Mouse (Mus musculus): ENCODE measurements around the gene Whrn. TPM values are rescaled to one million over a fixed set of nuclear protein-coding genes. Genes with fewer than 3 reads are reported as not detected.

The Whrn gene
- polyA plus RNA-seq, 1 experiment from 2014 or later: 10.8 TPM

DNA sequence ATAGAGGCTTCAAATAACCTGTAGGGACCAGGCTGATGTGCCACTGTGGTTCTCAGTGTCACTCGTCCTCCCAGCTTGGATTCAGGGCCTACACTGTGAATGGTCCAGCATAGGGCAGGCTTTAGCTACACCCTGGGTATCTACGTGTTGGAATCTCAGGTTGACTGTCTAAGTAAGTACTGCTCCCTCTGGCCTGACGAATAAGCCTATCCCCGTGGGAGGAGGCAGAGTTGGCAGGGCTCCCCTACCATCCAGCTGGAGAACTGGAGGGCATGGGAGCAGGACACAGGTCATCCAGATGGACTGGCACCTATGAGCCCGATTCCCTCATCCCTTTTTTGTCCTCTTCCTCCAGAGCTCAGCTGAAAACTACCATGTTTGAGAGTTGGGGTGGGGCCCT, 57.8 kb downstream of the Whrn start:
- Histone ChIP-seq H3K4me1 (peaks cover 16% of the 10 kb centered on the region), H3K4me2 (replicated peaks) (no peak overlapping the region), H3K4me3 (no peak overlapping the region), H3K27ac (peak overlapping the region; percentile 5; the same call in 1 of the 2 replicates), H3K27me3 (no peaks in the 10 kb centered on the region), H3K36me3 (no peaks in the 10 kb centered on the region; the same call in 1 of the 2 replicates), H3K9me3 (replicated peaks) (no peaks in the 10 kb centered on the region), H3K9ac (no peak overlapping the region)
- peak; percentile 51; the same call in 1 of the 2 replicates for ATAC-seq (ENCODE audit: low FRiP score)
- WGBS: 84% methylated on average over 5 of the region's 5 CpGs

DNA sequence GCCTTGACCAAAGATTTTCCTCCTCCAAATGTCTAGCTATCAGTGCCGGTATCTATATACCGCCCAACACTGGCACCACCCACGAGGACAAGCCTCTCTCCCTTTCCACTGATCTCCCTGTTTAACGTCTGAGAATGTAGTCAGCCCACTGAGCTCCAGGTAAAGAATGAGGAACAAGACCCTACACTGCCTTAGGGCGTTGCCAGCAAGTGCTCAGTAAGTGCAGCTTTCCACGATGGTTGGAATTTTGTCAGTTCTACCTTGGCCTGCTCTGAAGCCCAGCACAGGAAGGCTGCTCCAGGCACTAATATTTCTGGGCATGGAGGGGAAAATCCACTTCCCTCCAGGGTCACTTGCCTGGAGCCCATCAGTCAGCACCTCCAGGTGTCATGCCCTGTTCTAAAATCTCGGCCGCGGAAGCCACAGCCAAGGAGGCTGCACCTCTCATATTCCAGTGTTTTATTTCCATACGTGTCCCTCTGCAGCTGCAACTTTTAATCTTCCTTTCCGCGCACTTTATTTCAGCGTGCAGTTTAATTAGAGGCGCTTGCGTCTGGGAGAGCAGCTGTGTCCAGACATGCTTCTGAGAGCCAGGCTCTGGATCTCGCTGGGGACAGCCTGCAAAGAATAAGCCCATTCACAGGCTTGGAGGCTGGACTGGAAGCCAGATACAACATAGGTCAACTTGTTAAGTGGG, 58.5 kb downstream of the Whrn start:
- Histone ChIP-seq H3K4me3 (no peak overlapping the region), H3K27me3 (no peaks in the 10 kb centered on the region), H3K36me3 (no peaks in the 10 kb centered on the region; the same call in 1 of the 2 replicates), H3K4me1 (peaks cover 16% of the 10 kb centered on the region), H3K9ac (no peak overlapping the region), H3K9me3 (replicated peaks) (no peaks in the 10 kb centered on the region), H3K4me2 (replicated peaks) (no peak overlapping the region), H3K27ac (no peak overlapping the region)
- ATAC-seq (ENCODE audit: low FRiP score): peak; percentile 46
- 68% methylated on average over 16 of the region's 16 CpGs for WGBS

DNA sequence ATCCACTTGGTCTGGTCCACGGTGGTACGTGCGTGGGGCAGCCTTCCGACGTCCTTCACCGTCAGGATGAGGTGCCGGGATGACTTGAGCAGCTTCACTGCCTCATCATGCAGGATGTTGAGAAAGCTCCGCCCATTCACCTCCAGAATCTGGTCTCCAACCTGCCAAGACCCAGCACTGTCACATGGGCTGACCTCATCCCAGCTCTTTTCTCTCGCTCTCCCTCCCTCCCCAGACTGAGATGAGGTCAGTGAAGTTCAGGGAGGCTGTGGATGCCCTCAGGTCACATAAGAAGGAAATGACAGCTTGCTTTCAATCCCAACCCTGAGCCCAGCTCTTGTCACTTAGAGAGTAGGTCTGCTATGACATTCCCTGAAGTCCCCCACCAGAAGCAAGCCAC, 60.4 kb downstream of the Whrn start:
- H3K27ac ChIP-seq: no peak overlapping the region
- peaks cover 16% of the 10 kb centered on the region for H3K4me1 ChIP-seq
- no peaks in the 10 kb centered on the region; the same call in 1 of the 2 replicates for H3K36me3 ChIP-seq
- H3K9me3 ChIP-seq (replicated peaks): no peaks in the 10 kb centered on the region
- 77% methylated on average over 9 of the region's 9 CpGs for WGBS
- ATAC-seq (ENCODE audit: low FRiP score): no peak
- no peak overlapping the region for H3K4me3 ChIP-seq
- no peak overlapping the region for H3K9ac ChIP-seq
- H3K27me3 ChIP-seq: no peaks in the 10 kb centered on the region
- no peak overlapping the region for H3K4me2 ChIP-seq (replicated peaks)

DNA sequence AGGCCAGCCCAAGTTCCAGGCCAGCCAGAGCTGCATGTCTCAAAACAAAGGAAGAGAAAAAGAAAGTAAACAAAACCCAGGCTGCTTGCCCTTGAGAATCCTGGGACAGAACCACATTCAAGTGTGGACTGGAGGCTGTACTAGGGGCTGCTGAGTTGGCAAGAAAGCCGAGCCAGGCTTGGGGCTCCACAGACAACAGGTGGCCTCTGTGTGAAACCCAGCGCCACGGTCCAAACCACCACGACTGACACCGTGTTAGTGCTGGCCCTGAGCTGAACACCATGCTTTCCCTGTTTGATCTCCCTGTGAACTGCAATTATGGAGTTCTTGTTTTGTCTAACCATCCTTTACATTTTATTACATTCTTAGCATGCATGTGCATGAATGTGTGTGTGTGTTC, 64.7 kb downstream of the Whrn start:
- H3K27ac ChIP-seq: no peak overlapping the region
- H3K36me3 ChIP-seq: no peaks in the 10 kb centered on the region; the same call in 1 of the 2 replicates
- H3K4me3 ChIP-seq: no peak overlapping the region
- no peaks in the 10 kb centered on the region for H3K27me3 ChIP-seq
- no peak for ATAC-seq (ENCODE audit: low FRiP score)
- H3K9ac ChIP-seq: no peak overlapping the region
- H3K4me1 ChIP-seq: peaks cover 10% of the 10 kb centered on the region; the same call in 1 of the 2 replicates
- WGBS: 76% methylated on average over 5 of the region's 5 CpGs
- no peak overlapping the region for H3K4me2 ChIP-seq (replicated peaks)
- H3K9me3 ChIP-seq (replicated peaks): no peaks in the 10 kb centered on the region

DNA sequence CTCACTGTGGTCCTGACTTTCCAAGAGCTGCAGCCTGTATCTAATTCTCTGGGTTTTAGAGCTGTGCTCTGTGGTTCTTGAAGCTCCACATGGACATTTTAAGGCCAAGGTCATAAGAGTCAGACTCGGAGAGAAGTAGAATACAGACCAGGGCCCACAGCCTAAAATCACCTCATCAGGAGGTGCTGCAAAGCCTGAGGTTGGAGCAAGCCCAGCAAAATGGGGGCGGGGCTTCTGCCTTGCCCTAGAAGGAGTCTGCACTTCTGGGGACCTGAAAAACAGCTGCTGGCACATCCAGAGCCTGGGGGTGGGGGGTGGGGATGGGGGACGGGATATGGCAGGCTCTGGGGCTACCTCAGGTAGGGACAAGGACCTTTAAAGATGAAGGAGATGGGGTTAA, 65.4 kb downstream of the Whrn start:
- Histone ChIP-seq H3K9ac (no peak overlapping the region), H3K4me2 (replicated peaks) (no peak overlapping the region), H3K4me1 (peaks cover 16% of the 10 kb centered on the region), H3K9me3 (replicated peaks) (no peaks in the 10 kb centered on the region), H3K36me3 (no peaks in the 10 kb centered on the region; the same call in 1 of the 2 replicates), H3K4me3 (no peak overlapping the region), H3K27me3 (no peaks in the 10 kb centered on the region), H3K27ac (no peak overlapping the region)
- ATAC-seq (ENCODE audit: low FRiP score): no peak
- WGBS: 45% methylated on average over 3 of the region's 3 CpGs

DNA sequence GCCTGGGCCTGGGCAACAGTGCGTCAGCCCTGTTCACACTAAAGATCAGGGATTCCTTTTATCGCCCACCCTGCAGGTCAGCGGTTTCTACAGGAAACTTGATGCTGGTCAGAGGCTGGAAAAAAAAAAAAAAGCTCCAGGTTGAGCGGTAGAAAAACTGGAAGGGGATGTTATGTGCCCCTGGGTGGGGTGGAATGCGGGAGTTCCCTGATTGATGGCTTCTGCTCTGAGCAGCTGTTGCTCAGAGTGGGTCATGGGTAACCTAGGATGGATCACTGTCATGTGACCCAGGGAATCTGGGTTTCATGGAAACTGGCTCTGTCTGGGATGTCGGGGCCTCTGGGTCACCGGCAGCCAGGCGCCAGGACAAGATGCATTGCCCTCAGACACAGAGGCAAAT, 69.5 kb downstream of the Whrn start:
- Histone ChIP-seq H3K4me3 (no peak overlapping the region), H3K9ac (no peak overlapping the region), H3K36me3 (no peaks in the 10 kb centered on the region), H3K4me1 (peaks cover 18% of the 10 kb centered on the region), H3K27me3 (no peaks in the 10 kb centered on the region), H3K27ac (no peak overlapping the region), H3K4me2 (replicated peaks) (no peak overlapping the region), H3K9me3 (replicated peaks) (no peaks in the 10 kb centered on the region)
- no peak for ATAC-seq (ENCODE audit: low FRiP score)
- WGBS: 57% methylated on average over 8 of the region's 8 CpGs

DNA sequence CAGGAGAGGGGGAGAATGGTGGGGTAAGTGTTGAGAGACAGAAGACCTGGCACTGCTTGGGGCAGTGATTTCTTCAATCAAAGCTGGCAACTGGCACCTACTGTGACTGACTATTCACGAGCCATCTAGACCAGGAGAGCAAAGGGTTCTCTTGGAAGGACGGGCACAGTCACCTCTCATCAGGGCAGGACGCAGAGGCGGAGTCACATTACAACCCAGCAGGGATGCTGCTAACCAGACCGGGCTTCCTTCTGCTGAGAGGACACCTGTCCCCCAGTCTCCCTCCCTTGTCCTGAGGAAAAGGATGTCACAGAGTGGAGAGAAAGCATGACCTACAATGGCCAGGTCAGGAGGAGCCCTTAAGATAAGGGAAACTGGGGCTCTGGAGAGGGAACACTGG, 72.0 kb downstream of the Whrn start:
- no peak overlapping the region for H3K27ac ChIP-seq
- H3K9ac ChIP-seq: no peak overlapping the region
- H3K4me1 ChIP-seq: peaks cover 10% of the 10 kb centered on the region
- H3K27me3 ChIP-seq: no peaks in the 10 kb centered on the region
- no peak overlapping the region for H3K4me2 ChIP-seq (replicated peaks)
- no peak overlapping the region for H3K4me3 ChIP-seq
- no peak for ATAC-seq (ENCODE audit: low FRiP score)
- WGBS: 27% methylated on average over 5 of the region's 5 CpGs
- H3K9me3 ChIP-seq (replicated peaks): no peaks in the 10 kb centered on the region
- H3K36me3 ChIP-seq: no peaks in the 10 kb centered on the region

DNA sequence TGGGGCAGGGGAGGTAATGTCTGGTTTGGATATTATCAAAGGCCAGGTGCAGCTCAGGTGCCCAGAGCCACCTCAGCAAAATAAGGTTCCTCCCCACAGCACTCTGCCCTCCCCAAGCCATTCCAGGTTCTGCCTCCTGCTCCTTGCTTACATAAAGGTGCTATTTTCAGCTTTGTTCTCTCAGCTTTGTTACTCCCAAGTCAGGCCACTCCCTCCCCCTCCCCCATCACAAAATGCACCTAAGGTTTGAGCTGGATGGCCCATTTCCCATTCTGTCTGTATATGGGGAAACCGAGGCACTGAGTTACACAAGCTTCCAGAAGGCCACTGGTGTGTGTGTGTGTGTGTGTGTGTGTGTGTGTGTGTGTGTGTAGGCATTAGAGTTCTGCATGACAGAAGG, 72.6 kb downstream of the Whrn start:
- Histone ChIP-seq H3K9me3 (replicated peaks) (no peaks in the 10 kb centered on the region), H3K27ac (no peak overlapping the region), H3K4me3 (no peak overlapping the region), H3K4me1 (peaks cover 10% of the 10 kb centered on the region), H3K4me2 (replicated peaks) (no peak overlapping the region), H3K27me3 (no peaks in the 10 kb centered on the region), H3K9ac (no peak overlapping the region), H3K36me3 (no peaks in the 10 kb centered on the region)
- ATAC-seq (ENCODE audit: low FRiP score): no peak
- WGBS: 78% methylated on average over 1 of the region's 1 CpGs

DNA sequence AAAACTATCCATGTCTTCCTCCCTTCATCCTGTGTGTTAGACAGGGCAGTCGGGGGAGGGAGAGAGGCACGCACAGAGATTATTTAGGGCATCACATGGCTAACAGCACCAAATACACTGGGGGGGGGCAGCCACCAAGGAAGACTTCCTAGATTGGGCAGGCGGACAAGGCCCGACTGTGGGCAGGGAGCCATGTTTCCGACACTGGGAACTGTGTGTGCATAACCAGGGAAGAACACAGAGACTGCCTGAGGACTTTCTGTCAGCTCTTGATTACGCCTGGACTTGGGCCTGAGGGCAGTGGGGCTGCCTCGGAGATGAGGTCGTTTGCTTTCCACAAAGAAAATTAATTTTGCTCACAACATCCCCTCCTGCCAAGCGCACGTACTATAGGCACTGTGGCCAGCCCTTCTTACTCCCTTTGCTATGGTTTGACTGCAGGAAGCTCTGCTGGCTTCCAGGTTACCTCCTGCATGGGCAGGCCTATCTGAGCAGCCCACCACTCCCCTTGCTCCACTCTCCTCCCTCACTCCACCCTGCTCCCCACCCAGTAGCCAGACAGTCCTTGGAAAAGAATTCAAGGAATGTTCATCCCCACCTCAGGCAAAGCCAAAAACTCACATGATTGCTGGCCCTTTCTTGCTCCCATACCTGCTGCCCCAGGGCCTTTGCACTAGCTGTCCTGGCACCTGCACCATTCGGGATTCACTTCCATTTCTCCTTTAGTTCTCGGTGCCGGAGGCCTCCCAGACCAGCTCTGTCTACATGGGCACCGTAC, 75.5 kb downstream of the Whrn start:
- H3K27me3 ChIP-seq: no peaks in the 10 kb centered on the region
- no peaks in the 10 kb centered on the region for H3K36me3 ChIP-seq
- H3K4me3 ChIP-seq: no peak overlapping the region
- no peak for ATAC-seq (ENCODE audit: low FRiP score)
- no peak overlapping the region for H3K9ac ChIP-seq
- peaks cover 14% of the 10 kb centered on the region for H3K4me1 ChIP-seq
- WGBS: 72% methylated on average over 14 of the region's 14 CpGs
- H3K4me2 ChIP-seq (replicated peaks): no peak overlapping the region
- no peak overlapping the region; the same call in 1 of the 2 replicates for H3K27ac ChIP-seq
- H3K9me3 ChIP-seq (replicated peaks): no peaks in the 10 kb centered on the region

DNA sequence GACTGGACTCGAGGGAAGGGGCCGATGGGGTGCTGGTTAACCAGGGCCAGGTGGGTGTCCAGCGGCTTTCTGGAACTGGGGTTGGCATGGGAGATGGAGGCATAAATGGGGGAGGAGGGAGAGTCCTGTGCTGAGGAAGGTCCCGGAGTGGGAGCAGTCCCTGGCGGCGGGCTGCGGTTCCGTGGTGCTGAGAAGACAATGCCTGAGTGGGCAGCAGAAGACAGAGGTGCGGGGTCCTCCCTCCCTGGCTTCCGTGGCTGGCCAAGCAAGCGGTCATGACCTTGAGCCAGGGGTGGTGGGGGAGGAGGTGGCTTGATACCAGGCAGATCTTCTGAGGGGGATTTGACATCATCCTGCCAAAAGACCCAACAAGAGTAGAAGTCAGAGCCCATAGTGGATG, 77.5 kb downstream of the Whrn start:
- no peak overlapping the region for H3K27ac ChIP-seq
- H3K27me3 ChIP-seq: no peaks in the 10 kb centered on the region
- no peaks in the 10 kb centered on the region for H3K9me3 ChIP-seq (replicated peaks)
- no peak overlapping the region for H3K4me2 ChIP-seq (replicated peaks)
- H3K4me3 ChIP-seq: no peak overlapping the region
- H3K36me3 ChIP-seq: no peaks in the 10 kb centered on the region
- ATAC-seq (ENCODE audit: low FRiP score): no peak
- WGBS: 75% methylated on average over 11 of the region's 11 CpGs
- peaks cover 11% of the 10 kb centered on the region for H3K4me1 ChIP-seq
- H3K9ac ChIP-seq: no peak overlapping the region

DNA sequence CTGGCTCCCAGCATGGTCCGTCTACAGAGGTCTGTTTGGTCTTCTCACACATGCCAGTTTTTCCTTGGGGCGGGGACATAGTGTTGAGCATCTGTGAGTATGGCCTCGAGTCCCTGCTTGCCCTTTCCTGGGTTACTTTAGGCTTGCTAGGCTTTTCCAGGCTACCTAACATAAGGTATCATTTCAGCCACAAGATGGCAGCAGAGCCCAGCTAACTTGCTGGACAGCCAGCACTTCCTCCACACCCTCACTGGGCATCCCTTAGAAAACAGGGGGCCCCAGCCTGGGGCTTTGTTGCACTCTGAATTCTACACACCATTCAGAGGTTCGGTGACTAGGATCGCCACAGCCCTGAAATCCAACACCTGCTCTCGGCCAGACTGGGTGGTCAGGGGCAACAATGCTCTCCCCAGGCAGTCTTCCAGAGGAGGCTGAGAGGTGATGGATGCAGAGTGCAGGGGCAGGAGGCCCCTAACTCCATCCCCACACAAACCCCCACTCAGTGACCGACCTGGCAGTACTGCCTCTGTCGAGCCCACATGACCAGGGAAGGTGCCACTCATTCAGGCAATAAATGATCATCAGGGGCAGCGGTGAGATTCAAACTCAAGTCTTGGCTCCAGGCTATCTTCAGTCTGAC, 78.4 kb downstream of the Whrn start:
- H3K4me3 ChIP-seq: no peak overlapping the region
- no peaks in the 10 kb centered on the region for H3K9me3 ChIP-seq (replicated peaks)
- WGBS: 22% methylated on average over 9 of the region's 9 CpGs
- H3K36me3 ChIP-seq: no peaks in the 10 kb centered on the region
- no peak overlapping the region for H3K4me2 ChIP-seq (replicated peaks)
- ATAC-seq (ENCODE audit: low FRiP score): peak; percentile 70
- no peaks in the 10 kb centered on the region for H3K27me3 ChIP-seq
- H3K27ac ChIP-seq: no peak overlapping the region
- no peak overlapping the region for H3K9ac ChIP-seq
- peaks cover 11% of the 10 kb centered on the region for H3K4me1 ChIP-seq

DNA sequence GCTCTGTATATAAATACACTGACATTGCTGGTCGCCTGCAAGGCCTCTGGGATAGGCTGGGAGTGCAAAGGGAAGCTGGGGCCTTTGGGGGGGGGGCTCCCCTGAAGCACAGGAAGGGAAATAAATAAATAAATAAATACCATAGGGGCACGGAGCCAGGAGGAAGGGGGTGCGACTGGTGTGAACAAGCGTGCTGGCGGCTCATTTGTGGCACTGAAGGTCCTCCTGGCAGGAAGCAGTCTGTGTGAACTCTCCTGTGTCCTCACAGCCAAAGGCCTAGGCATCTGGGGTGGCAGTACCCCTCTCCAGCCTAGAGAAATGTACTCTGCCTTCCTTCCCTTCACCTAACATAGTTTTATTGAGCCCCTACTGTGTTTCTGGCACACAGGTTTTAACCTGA, 80.8 kb downstream of the Whrn start:
- H3K9ac ChIP-seq: no peak overlapping the region; the same call in 1 of the 2 replicates
- peaks cover 12% of the 10 kb centered on the region for H3K4me1 ChIP-seq
- WGBS: 67% methylated on average over 5 of the region's 5 CpGs
- no peak for ATAC-seq (ENCODE audit: low FRiP score)
- H3K27me3 ChIP-seq: no peaks in the 10 kb centered on the region
- no peaks in the 10 kb centered on the region for H3K9me3 ChIP-seq (replicated peaks)
- no peak overlapping the region for H3K27ac ChIP-seq
- no peak overlapping the region for H3K4me2 ChIP-seq (replicated peaks)
- H3K4me3 ChIP-seq: no peak overlapping the region
- H3K36me3 ChIP-seq: no peaks in the 10 kb centered on the region

Data from hindbrain, embryonic 12.5 days (tissue).